Mouse (Mus musculus) E14TG2a.4 (cell line): ENCODE data around the gene Ppcdc.

ENCODE experiments used
- CTCF ChIP-seq: conservative IDR thresholded peaks from 2 replicates; pipeline ENCODE4 v1.5.1; 2014; ENCODE audit warnings: low read length
- POU5F1 ChIP-seq: IDR thresholded peaks from 2 replicates; pipeline ENCODE4 v1.6.1; 2014; ENCODE audit warnings: low read length, borderline replicate concordance

- TF ChIP-seq CTCF (no peak), POU5F1 (no peak)
These were observed 22.9 kb upstream of the Ppcdc start for GRCm38 (mm10) chr9:57462866-57463265.
